Mouse (Mus musculus): ENCODE measurements around the gene Gm3286.
"Not testable (repeated sequence)": the region's sequence is repeated elsewhere in the genome, so short reads cannot be mapped to it uniquely, and the experiment has no call there.

Gene Gm3286

DNA sequence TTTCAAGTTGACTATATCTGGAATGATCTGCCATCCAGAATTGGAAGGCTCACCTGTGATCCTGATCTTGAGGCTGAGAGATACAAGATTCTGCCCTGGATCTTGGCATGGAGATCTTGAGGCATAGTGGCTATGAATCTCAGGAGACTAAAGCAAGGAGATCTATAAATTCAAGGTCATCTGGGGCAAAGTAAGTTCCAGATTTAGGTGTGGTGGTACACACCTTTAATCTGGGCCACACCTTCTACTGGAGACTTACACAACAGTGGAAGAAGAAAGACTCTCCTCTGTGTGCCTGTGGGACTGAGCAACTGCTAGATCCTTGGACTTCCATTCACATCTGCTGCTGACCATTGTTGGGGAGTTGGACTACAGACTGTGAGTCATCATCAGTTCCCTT lies at the start of gene Gm3286:
Gene Gm3286 (plus strand): TSS at position 301 of the 400 bp plus-strand sequence.
- not testable (repeated sequence) for DNase-seq (ENCODE audit: inconsistent ontology term)
